Mouse (Mus musculus): ENCODE measurements at regions not wholly inside any gene's neighbourhood (a gene's known extent, or its start where the extent isn't known, plus 50 kb on each side); places are given as distances from the start of the nearest gene placed in this dataset.
A peak's percentile ranks its signal among the peaks of the same experiment; 100 is the strongest.

DNA sequence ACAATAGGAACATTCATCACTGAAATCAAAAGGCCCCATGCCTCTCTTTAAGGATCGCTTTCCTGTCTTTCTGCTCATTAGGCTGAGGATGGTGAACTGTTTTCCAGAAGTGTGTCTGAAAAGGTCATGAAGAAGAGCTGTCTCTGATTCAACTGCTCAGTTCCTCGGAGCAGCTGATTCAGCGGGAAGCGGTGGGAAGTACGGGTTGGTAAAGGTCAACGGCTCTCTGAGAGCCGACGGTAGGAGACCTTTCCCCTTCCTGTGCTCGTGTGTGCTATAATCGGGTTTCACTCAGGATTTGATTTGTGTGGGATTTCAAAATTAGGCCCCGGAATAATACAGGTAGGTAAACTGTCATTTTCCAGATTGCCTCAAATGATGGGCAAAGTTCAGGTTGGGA, 210.5 kb downstream of the Kcnrg start:
- DNase-seq (ENCODE audit: low spot score in 2 of 2) = no peak

DNA sequence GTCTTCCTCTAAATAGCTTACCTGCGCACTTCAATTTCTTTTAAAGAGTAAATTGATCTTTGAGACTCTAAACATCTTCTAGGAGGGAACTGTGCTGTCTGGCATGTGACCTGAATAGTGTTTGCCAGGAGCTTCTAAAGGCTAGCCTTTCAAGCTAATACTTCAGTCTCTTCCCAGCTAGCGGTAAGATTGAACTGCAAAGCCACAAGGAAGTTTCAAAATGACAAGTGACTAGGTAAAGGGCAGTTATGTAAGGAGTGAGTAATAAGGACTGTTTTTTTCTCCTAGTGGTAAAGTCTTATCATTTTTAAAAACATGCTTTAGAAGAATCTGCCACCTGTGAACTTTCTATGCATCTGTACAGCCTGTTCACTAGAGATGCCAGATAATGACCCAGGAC, 211.1 kb downstream of the Kcnrg start:
- DNase-seq (ENCODE audit: low spot score in 2 of 2) = no peak

DNA sequence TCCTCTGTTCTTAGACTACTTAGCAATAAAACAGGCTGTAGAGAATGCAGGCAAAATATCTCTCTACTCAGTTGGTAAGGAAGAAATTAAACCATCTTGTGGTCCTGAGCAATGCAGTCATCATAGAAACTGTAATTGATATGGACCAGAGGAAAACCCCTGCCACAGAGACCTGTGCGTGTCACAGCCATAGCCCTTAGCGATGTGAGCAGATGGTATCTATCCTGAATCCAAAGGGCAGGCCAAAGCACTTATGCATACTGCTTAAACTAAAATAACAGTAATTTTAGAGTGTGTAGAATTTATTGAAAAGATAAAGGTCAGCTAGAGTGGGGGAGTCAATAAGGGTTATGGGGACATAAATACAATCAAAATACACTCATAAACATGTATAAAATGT, 212.0 kb downstream of the Kcnrg start:
- DNase-seq (ENCODE audit: low spot score in 2 of 2) = no peak

DNA sequence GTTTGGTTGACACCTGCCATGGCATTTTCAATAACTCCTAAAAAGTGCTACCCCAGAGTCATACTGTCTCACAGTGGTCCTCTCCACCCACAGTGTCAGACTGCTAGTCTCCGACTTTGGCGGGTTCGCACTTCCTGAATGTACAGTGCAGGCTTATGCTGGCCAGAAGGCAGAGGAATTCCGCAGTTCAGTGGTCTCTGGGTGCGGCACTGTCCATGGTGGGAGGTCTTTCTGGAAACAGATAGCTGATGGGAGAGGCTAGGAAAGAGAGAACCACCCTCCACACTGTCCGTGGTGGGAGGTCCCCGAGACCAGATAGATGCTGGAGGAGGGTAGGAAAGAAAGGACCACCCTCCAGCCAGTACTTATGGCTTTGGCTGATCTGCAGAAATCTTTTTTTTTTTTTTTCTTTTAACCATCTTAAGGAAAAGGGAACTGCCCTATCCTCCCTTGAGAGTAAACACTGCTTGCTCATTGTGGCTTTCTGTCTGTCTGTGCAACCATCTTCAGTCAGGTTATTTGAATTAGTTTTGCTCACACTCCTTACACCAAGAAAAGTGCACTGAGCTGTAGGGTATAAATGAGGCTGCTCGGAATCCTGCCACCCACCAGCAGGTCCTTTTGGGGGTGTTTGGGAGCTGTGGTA, 227.2 kb downstream of the Kcnrg start:
- DNase-seq (ENCODE audit: low spot score in 2 of 2) = no peak

- DNase-seq (ENCODE audit: low spot score in 2 of 2) = no peak
Observed at GRCm38 (mm10) chr14:61835729-61836128, 228.5 kb downstream of the Kcnrg start.

DNA sequence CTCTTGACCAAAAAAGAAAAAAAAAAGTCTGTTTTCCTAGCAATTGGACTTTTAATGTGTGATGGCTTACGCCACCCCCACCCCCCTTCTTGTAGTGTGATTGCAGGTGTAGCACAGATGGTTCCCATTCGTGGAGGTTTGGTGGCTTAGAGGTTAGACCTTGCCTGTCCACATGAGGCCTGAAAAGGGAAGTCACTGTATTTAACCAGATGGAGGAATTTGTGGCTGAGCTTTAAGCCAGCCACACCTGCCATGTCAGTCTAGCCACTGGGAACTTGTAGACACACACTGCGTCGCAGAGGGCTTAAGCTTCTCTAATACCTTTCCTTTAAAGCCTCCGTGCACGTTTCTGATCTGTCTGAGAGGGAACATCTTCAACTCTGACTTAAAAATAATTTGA, 229.0 kb downstream of the Kcnrg start:
- DNase-seq (ENCODE audit: low spot score in 2 of 2) = no peak

DNA sequence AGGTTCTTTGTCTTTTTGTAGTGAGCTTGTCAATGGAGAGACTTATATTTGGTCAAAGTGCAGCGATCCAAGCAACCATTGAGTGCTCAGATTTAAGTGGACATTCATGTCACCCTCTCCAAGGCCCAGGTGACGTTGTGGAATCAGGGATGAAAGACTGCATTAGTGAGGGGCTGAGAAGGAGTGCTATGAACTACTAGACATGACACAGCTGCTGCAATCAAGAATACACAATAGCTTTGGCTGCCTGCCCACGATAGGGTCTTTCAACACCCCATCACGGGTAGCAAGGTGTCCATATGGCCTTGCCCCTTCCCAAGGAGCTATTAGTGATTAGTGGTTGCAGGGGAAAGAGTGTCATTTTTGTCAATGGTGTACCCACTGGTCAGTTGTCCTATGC, 229.7 kb downstream of the Kcnrg start:
- DNase-seq (ENCODE audit: low spot score in 2 of 2) = no peak

DNA sequence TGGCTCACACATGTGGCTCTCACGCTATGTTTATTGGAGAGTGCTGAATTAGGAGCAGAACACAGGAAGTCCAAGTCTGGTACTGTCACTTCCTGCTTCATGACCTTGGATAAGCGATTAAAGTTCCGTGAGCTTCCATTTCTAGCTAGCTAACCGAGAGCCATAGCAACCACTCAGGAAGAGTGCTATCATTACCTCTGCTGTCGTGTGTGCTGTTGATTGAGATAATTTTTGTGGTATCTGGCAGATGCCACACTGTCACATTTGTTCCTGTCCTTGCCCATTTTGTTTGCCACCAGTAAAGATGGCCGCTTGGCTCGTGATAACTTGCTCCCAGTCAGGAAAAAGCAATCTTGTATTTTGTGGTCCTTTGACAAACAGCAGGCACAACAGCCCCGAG, 230.6 kb downstream of the Kcnrg start:
- no peak for DNase-seq (ENCODE audit: low spot score in 2 of 2)

DNA sequence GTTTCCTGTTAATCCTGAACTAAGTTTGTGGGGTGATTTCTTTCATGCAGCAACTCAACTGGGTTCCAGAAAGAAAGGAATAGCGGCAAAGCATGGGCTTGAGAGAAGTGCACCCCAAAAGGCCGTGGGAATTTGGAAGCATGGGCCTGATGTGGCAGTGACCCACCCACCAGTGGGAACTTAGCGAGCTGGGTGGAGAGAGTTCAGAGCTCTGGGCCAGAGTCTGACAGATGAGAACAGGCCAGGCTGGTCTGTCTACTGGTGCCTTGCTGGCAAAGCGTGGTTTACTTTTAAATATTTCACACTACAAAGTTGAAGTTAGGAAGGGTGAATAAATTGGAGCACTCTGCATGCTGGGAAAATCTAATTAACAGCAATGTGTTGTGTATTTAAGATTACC, 235.2 kb downstream of the Kcnrg start:
- DNase-seq (ENCODE audit: low spot score in 2 of 2) = no peak

DNA sequence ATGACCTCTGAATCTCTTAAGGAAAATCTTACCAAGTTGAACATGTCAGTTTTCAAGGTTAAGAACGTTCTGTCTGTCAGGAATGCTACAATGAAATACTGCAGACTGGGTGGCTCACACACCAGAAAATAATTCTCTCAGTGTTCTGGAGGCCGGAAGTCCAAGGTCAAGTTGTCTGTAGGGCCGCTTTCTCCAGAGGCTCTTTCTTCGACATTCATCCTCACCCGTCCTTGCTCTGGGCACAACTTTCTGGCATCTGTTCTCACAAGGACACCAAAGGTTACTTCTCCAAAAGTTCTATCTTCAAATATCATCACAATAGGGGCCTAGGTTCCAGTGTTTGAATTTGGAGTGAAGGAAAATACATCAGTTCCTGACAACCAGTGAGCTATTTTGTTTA, 239.2 kb downstream of the Kcnrg start:
- no peak for DNase-seq (ENCODE audit: low spot score in 2 of 2)

DNA sequence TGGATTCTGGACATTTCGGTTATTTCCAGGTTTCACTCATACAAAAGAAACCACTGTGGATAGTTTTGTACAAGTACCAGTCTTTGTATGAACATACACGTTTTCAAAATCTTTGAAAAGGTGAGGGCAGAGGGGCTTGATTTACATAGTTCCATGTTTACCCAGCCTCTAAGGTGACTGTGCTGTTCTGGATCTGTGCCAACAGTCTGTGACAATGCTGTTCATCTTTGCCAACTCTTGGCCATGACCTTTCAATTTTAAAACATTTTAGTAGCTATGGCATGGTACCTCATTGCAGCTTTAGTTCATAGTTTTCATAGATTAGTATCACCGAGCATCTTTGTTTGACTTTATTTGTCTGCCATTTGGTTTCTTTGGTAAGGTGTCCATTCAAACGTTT, 243.0 kb downstream of the Kcnrg start:
- DNase-seq (ENCODE audit: low spot score in 2 of 2) = no peak

DNA sequence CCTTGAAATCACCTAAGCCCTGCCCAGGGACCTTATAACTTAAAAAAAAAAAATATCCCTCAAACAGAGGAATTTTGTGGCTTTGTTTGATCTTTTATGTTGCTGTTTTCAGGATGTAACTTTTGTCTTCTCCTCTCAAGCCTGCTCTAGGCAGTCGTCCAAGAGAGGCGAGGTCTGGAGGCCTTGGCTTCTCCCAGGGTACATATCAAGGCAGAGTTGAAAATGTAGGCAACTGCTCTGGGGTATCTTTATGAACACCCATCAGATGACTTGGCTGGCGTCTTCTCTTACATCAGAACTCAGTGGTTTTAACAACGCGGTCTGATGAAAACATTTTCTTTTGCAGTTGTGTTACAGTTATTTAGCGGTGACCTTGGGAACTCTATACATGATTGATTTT, 250.4 kb downstream of the Kcnrg start:
- DNase-seq (ENCODE audit: low spot score in 2 of 2) = peak in 1 of 2 experiments; percentile 23

- DNase-seq (ENCODE audit: low spot score in 2 of 2) = no peak
Observed at GRCm38 (mm10) chr14:61860688-61861087, 253.4 kb downstream of the Kcnrg start.

DNA sequence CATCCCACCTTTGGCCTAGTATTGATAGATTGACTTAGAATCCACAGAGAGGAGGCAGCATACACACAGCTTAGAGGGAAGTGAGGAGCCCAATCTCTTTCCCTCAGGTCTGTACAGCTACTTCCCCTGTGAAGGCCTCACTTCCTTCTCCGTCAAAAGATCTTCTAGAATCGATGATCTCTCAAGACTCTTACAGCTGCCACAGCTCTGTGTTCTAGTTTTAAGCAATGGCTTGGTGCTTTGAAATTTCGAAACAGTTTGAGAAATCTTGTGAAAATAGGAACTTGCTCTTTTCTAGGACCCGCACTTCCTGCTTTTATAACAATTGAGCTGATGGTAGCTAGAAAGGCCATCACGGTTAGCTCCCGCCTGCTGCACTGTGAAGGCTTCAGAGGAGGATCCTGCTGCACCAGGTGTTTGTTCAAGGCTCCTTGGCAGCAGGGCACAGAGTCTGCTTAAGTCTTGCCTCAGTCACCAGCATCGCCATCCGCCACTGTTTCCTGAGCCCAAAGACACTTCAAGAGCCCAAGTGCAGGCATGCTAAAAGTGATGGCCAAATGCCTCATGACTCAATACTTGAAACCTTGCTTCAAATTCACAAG, 254.2 kb downstream of the Kcnrg start:
- no peak for DNase-seq (ENCODE audit: low spot score in 2 of 2)

DNA sequence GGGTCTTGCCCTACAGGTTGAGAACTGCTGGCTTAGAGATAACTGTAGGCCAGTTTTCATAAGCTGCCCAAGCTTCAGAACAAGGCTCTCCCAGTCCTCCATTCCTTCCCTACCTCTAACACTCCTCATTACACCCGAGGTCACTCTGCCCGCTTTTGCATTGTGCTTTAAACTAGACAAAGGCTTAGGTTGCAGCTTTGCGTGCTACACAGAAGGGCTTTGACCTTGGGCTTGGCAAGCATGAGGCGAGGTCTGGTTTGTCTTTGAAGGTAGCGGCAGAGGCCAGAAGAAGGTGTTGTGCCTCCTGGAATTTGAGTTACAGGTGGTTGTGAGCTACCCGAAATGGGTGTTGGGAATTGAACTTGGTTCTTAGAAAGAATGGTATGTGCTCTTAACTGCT, 255.7 kb downstream of the Kcnrg start:
- no peak for DNase-seq (ENCODE audit: low spot score in 2 of 2)

GRCm38 (mm10) chr14:61863475-61863874, 256.2 kb downstream of the Kcnrg start:
- DNase-seq (ENCODE audit: low spot score in 2 of 2) = no peak

DNA sequence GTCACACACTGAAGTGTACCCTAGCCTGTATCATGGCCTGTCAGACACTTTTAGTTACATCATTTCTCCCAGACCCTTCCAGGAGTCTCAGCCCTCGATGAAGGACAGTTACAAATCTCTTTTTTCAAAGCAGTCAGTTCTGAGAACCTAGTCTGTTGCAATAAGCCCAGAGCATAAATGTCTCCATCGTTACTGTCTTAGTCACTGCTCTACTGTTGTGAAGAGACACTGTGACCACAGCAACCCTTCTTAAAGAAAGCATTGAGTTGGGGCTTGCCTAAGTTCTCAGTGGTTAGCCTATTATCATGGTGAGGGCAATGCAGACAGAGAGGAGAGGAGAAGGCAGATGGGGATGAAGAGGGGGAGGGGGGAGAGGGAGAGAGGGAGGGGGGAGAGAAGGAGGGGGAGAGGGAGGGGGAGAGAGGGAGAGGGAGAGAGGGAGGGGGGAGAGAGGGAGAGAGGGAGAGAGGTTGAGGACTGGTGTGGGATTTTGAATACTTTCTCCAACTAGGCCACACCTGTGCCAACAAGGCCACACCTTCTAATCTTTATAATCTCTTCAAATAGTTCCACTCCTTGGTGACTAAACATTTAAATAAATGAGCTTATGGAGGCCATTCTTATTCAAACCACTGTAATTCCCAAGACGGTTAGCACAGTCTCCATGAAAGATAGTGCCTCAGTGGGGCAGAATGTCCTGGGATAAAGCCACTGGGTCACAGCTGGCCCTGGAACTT, 259.4 kb downstream of the Kcnrg start:
- no peak for DNase-seq (ENCODE audit: low spot score in 2 of 2)

GRCm38 (mm10) chr14:61874206-61874605, 266.9 kb downstream of the Kcnrg start:
- DNase-seq (ENCODE audit: low spot score in 2 of 2) = no peak

GRCm38 (mm10) chr14:61879416-61879815, 272.2 kb downstream of the Kcnrg start:
- DNase-seq (ENCODE audit: low spot score in 2 of 2) = no peak

DNA sequence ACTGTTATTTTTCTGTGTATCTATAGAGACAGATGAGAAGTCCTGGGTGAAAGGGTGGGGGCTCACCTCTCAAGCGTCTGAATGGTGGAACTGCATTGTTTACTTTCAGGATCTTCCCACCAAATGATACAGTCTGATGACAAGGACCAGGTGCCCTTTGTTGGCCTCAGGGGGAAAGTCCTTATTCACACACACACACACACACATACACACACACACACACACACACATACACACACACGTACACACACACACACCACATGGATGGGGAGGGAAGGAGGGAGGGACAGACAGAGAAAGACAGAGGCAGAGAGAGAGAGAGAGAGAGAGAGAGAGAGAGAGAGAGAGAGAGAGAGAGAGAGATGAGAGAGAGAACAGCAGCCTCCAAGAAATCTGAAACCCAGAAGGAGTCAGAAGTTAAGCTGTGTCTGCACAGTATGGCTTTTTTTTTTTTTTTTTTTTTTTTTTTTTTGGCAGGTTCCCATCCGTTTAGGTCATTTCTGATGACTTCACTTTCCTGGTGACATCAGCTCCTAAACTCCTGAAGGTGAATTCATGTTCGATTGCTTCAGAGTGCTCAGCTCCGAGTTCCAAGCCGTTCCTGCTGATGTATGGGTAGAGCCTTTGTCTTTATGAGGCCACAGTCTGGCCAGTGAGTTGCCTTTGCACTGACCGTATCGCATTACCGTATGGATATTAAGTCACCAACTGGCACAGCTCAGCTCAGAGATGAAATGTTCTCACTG, 273.4 kb downstream of the Kcnrg start:
- no peak for DNase-seq (ENCODE audit: low spot score in 2 of 2)

DNA sequence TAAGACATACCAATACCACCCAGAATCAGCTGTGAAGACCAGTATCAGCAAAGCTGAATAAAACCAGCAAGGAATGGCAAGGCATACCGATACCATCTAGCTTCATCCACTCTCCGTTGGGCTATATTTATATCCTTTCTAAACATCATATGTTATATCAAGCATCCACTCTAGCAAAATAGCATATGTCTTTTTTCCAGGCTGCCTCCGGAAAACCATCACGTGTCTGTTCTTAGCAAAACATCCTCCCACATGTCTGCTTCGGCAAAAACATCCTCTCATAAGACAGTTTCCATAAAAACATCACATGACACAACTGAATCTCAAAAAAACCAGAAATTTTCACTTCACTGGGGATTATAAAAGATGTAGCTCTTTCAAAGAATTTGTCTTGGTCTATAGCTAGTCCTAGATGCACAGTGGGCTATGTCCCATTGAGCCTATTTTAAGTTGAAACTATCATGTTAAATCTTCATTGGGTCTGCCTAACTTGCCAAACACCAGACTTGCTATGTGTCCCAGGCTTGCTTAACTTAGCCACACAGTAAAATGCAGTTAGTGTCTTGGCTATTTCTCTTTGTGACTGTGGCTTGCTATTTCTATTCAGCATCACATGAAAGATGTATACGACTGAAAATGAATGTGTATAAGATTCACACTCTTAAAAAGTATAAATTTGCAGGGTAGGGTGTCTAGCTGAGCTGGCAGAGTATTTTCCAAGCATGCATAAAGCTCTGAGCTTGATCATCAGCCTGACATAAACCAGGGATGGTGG, 278.2 kb downstream of the Kcnrg start:
- no peak for DNase-seq (ENCODE audit: low spot score in 2 of 2)
